Mouse (Mus musculus) ES-E14 (cell line): ENCODE measurements around the gene Csrp3. TPM values are rescaled to one million over a fixed set of nuclear protein-coding genes. Genes with fewer than 3 reads are reported as not detected.

Experiments
- DNase-seq: peaks from one replicate; pipeline ENCODE4 v3.0.0-alpha.2; 2013; ENCODE audit warnings: low read depth, low spot score
- H3K27ac ChIP-seq: 2 replicates; pipeline ENCODE4 v1.5.1; 2012; ENCODE audit warnings: low read depth, mild to moderate bottlenecking, low read length, moderate library complexity, mixed read lengths; ENCODE audit not compliant: poor library complexity, insufficient read depth, severe bottlenecking
- H3K36me3 ChIP-seq: 2 replicates; pipeline ENCODE4 v1.6.1; 2012; ENCODE audit warnings: mild to moderate bottlenecking, low read length, moderate library complexity, mixed read lengths; ENCODE audit not compliant: control insufficient read depth, poor library complexity, insufficient read depth, severe bottlenecking
- H3K4me1 ChIP-seq, 2 experiments: fragments of 150-350 bp in 1 of 2; sonication (generic) in 1 of 2; 2 replicates each; pipeline ENCODE4 v1.6.1; 2012; ENCODE audit warnings: low read length in 2 of 2, mild to moderate bottlenecking in 1 of 2, mixed read lengths in 1 of 2; ENCODE audit not compliant: control insufficient read depth in 2 of 2, insufficient read depth in 2 of 2, poor library complexity in 1 of 2
- H3K4me3 ChIP-seq, 2 experiments: fragments of 150-350 bp in 1 of 2; sonication (generic) in 1 of 2; 2 replicates each; pipeline ENCODE4 v1.5.1; 2012; ENCODE audit warnings: low read length in 2 of 2, low read depth in 1 of 2, mild to moderate bottlenecking in 1 of 2, mixed read lengths in 1 of 2; ENCODE audit not compliant: insufficient read depth in 1 of 2, poor library complexity in 1 of 2, severe bottlenecking in 1 of 2
- H3K9ac ChIP-seq: 2 replicates; pipeline ENCODE4 v1.6.1; 2012; ENCODE audit warnings: low read depth, mild to moderate bottlenecking, low read length, mixed read lengths; ENCODE audit not compliant: poor library complexity, insufficient read depth, severe bottlenecking
- H3K9me3 ChIP-seq: fragments of 150-350 bp; sonication (generic); 2 replicates; pipeline ENCODE4 v1.6.1; 2012; ENCODE audit warnings: low read depth, mild to moderate bottlenecking, low read length; ENCODE audit not compliant: control insufficient read depth, insufficient read depth
- CHD2 ChIP-seq: IDR thresholded peaks from 2 replicates; pipeline ENCODE4 v1.6.1; 2014; ENCODE audit warnings: mild to moderate bottlenecking, low read depth, low read length, inconsistent platforms
- HCFC1 ChIP-seq: IDR thresholded peaks from 2 replicates; pipeline ENCODE4 v1.6.1; 2012; ENCODE audit warnings: low read length, inconsistent platforms, borderline replicate concordance; ENCODE audit not compliant: insufficient read depth
- MAFK ChIP-seq: IDR thresholded peaks from 2 replicates; pipeline ENCODE4 v1.6.1; 2014; ENCODE audit warnings: mild to moderate bottlenecking, low read depth, low read length, inconsistent platforms; ENCODE audit not compliant: insufficient read depth
- ZC3H11A ChIP-seq: IDR thresholded peaks from 2 replicates; pipeline ENCODE4 v1.6.1; 2012; ENCODE audit warnings: low read depth, mild to moderate bottlenecking, inconsistent platforms, low read length, borderline replicate concordance
- ZNF384 ChIP-seq: IDR thresholded peaks from 2 replicates; pipeline ENCODE4 v1.6.1; 2012; ENCODE audit warnings: low read depth, low read length, inconsistent platforms
- in situ Hi-C, 2 experiments: fragments of 600-800 bp; cut with MboI; formaldehyde crosslinking; loops; one replicate each; pipeline ENCODE4 v1.15.1; 2025; ENCODE audit warnings: low sequenced_read_pairs in 2 of 2, inconsistent platforms in 1 of 2; ENCODE audit not compliant: unreplicated experiment in 2 of 2
- total RNA-seq: library from RNA; depleted of rRNA; stranded (reverse); fragments of 300-350 nt; gene quantifications from 2 replicates; pipeline ENCODE4 v1.2.3, GENCODE M21; 2012

Csrp3 gene
- total RNA-seq, 1 experiment, result 1.3 TPM

GRCm38 (mm10) chr7:48875096-48875495, 27.3 kb upstream of the Csrp3 start:
- TF ChIP-seq HCFC1, result no peak
- TF ChIP-seq ZC3H11A, result no peak
- no peak for TF ChIP-seq CHD2
- TF ChIP-seq ZNF384, result no peak
- TF ChIP-seq MAFK, result no peak
- no peak for DNase-seq

DNA sequence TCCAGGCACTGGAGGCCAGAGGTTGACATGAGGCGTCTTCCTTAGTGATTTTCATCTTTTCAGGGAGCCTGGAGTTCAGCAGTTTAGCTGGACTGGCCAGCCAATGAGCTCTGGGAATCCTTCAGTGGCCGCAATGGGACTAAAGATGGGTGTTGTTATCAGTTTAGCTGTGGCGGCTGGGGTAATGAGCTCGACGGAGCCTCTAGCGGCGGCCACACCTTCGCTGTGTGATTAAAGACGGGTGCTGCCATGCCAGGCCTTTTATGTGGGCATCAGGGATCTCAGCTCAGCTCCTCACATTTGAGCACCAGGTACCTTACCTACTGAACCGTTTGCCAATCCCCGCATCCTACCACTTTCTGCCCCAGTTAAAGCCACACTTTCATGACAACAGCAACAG, 23.5 kb upstream of the Csrp3 start:
- Histone ChIP-seq H3K36me3 (peaks cover 61% of the 10 kb centered on the region), H3K9ac (no peak overlapping the region), H3K9me3 (no peaks in the 10 kb centered on the region), H3K4me3 (no peak overlapping the region), H3K4me1 (0 out of 4 replicates have a peak, but pooled peaks cover 0 to 2% of the 10 kb centered on the region in 2 experiments), H3K27ac (no peak overlapping the region)
- TF ChIP-seq ZC3H11A (no peak), CHD2 (no peak), HCFC1 (no peak), MAFK (no peak), ZNF384 (no peak)
- in situ Hi-C loops, result no loop called here
- DNase-seq, result no peak

More at GRCm38 (mm10) chr7:48875096-48875495, 27.3 kb upstream of the Csrp3 start:
- H3K36me3 ChIP-seq, result peaks cover 48% of the 10 kb centered on the region
- in situ Hi-C loops, result no loop called here
- no peak overlapping the region for H3K4me3 ChIP-seq
- 0 out of 4 replicates have a peak, but pooled peaks cover 0 to 2% of the 10 kb centered on the region in 2 experiments for H3K4me1 ChIP-seq
- no peak overlapping the region for H3K9ac ChIP-seq
- H3K27ac ChIP-seq, result no peak overlapping the region
- no peaks in the 10 kb centered on the region for H3K9me3 ChIP-seq

DNA sequence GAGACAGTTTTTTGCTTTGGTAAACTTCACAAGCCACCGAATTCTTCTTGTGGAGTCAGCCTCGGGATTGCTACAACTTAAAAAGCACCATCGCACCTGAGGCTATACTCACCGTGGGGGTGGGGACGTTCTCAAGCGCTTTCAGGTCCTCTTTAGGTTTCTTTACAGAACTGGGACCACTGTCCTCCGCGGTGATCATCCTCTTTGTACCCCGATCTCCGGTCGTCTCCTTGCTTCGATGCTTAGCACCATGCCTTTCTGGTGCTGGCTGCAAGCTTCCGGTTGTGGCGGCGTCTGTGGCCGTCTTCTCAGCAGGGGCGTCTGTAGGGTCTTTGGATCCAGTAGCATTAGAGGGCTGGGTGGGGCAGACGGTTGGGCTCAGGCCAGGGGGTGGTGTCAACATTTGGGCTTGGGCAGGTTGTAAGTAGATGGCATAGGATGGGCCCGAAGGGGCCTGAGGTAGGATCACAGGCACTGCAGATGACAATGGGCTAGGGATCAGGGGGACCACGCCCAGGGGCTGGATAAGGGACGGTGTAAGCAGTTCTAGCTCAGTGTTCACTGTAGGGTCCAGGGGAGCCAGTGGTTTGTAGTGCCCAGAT, 22.8 kb upstream of the Csrp3 start:
- DNase-seq, result no peak
- H3K27ac ChIP-seq, result no peak overlapping the region
- TF ChIP-seq ZC3H11A, result no peak
- no peak for TF ChIP-seq ZNF384
- TF ChIP-seq HCFC1, result no peak
- no peak for TF ChIP-seq MAFK
- TF ChIP-seq CHD2, result no peak
- H3K9me3 ChIP-seq, result no peaks in the 10 kb centered on the region
- H3K4me3 ChIP-seq, result no peak overlapping the region
- H3K9ac ChIP-seq, result no peak overlapping the region
- in situ Hi-C loops, result no loop called here
- no peaks in the 10 kb centered on the region for H3K4me1 ChIP-seq
- H3K36me3 ChIP-seq, result peaks cover 56% of the 10 kb centered on the region

DNA sequence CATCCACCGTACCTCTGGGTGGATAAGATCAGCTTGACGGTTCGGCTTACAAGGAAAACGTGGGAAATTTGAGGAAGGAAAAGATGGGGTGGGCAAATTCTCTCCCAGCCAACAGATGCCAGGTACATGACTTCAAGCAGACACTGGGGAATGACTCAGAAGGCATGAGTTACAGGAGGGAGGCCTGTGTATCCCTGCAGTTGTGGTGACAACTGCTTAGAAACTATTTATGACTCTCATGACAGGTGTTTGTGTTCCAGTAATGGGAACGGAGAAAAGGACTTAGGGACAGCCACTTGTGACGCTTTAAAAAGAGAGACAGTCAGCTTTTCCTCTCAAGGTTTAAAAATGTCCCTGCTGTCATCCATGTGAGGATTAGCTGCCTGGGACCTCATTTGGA, 22.3 kb upstream of the Csrp3 start:
- no peaks in the 10 kb centered on the region for H3K4me1 ChIP-seq
- H3K4me3 ChIP-seq, result no peak overlapping the region
- TF ChIP-seq ZC3H11A, result no peak
- no peak for TF ChIP-seq CHD2
- no peak for TF ChIP-seq ZNF384
- no peak for TF ChIP-seq MAFK
- TF ChIP-seq HCFC1, result no peak
- no peak for DNase-seq
- H3K36me3 ChIP-seq, result peaks cover 51% of the 10 kb centered on the region
- no peak overlapping the region for H3K9ac ChIP-seq
- in situ Hi-C loops, result no loop called here
- H3K27ac ChIP-seq, result no peak overlapping the region
- H3K9me3 ChIP-seq, result no peaks in the 10 kb centered on the region

DNA sequence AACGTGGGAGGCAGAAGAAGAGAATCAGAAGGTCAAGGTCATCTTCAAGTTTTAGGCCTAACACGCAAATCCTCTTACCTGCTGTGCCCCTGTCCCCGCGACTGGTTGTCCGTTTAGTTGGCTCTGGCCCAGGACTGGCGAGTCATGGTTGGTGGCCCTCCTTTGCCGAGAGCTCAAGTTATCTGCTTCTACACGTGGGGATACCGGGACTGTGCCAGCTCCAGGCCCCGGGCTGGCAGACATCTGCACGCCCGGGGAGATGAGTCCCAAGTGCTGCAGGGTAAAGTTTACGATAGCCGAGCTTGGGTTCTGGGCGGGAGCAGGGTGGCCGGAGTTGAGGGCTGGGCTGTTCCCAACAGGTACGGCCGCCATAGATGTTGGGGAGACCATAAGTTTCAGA, 19.7 kb upstream of the Csrp3 start:
- no peak for DNase-seq
- TF ChIP-seq ZNF384 (no peak), HCFC1 (no peak)
- Histone ChIP-seq H3K27ac (no peak overlapping the region), H3K9ac (no peak overlapping the region), H3K4me1 (no peaks in the 10 kb centered on the region), H3K9me3 (no peaks in the 10 kb centered on the region), H3K4me3 (no peak overlapping the region), H3K36me3 (peaks cover 38% of the 10 kb centered on the region)
- in situ Hi-C loops, result no loop called here
